Mouse (Mus musculus) gastrocnemius, postnatal 10 days (tissue): ENCODE data around the gene Det1. TPM values are rescaled to one million over a fixed set of nuclear protein-coding genes. Genes with fewer than 3 reads are reported as not detected.

Experiments
- DNase-seq: peaks from one replicate; pipeline ENCODE4 v3.0.0; 2021; ENCODE audit warnings: mixed read lengths
- total RNA-seq, 2 experiments: library from RNA; stranded (reverse); gene quantifications; 2 replicates each; pipeline ENCODE4 v1.2.3; 2021

Det1 gene
- total RNA-seq, 2 experiments from 2014 or later: 7.3 to 10.3 TPM

- DNase-seq: no peak
These were observed 7.0 kb upstream of the Det1 start for GRCm38 (mm10) chr7:78854051-78854450.

DNA sequence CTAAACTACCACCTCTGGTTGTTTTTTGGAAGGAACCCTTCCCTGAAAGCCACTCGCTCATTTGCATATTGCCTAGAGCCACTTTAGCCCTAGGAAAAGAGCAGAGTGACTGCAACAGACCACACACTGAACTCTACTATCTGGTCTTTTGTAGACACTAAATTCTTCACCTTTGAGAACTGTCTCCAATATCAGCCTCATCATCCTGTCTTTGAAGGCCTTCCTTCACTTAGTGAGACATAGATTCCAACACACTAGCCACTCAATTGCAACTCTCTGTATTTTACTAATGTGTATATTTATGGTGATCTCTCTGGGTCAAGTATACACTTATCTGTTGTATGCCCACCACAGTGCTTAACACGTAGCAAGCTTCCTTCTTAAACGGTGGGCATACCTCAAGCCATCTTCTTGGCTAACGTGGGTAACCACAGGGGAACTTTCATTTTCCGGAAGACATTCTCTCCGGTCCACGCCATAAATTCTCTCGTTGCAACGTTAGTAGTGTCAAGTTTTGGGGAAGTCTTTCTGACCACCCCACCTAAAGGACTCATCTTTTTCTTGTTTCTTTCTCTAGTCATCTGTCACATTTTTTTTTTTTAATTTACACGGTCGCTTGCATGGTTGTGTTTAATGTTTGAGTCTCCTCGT lies 872 bp downstream of the Det1 start:
- DNase-seq: no peak

DNA sequence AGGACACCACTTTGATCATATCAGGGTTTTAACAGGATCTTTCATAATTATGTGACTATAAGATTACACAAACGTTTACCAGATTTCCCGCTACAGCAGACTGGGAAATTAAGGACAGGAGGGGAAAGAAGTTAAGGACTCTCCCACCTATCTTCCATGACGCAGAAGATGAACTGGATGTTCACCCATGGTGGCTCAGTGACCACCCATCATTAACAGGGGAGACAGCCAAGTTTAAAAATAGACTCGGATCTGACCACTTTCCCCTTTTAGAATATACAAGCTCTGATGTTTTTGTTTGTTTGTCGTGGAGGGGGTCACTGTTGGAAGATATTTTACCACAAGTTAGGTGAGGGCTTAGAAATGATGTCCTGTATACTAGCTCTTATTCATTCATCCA lies 5.5 kb downstream of the Det1 start:
- DNase-seq: no peak

DNA sequence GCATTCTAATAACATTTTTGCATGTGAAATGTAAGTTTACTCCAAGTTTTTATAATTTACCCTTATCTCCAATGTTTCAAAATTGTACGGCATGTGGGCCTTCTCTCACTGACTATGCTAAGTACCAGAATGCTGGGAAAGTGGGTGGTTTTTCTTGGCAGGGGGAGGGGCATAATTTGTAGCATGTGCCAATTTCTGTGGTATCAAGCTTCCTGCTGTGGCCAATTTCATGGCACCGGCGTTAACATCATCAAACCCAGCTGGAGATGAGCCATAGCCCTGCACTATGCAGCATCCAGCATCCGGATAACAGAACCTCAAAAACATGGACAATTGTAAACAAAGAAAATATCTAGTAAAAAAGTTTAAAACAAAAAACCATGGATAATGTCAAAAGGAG lies 9.8 kb downstream of the Det1 start:
- no peak for DNase-seq

GRCm38 (mm10) chr7:78835656-78836055 lies 11.4 kb downstream of the Det1 start:
- no peak for DNase-seq

DNA sequence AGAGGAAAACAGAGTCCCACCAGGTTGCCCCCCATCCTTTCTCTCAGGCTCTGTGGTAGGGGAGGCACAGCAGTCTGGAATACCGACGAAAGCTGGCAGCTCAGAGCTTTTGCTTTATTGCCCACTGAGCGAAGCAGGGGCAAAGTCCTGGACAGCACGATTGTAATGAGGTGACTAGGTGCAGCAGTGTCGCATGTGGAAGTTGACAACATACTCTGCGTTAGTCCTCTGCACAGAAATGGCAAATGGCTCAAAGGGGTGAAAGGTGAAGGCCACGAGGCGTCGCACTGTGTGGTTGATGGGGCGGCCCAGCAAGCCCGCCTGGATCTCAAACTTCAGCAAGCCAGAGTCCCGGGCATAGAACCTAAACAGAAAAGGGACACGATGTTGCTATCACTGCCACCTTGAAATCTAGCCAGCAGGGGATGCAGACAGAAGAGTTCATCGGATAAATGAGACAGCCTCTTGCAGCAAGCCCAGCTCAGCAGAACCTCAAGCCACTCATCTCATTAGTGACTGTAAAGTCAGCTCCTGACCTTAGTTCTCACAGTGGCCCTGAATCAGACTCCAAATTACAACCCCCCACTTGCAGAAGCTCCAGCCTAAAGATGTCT lies 19.2 kb downstream of the Det1 start:
- DNase-seq: no peak

GRCm38 (mm10) chr7:78826682-78827385 lies 20.2 kb downstream of the Det1 start:
- DNase-seq: no peak

GRCm38 (mm10) chr7:78818336-78818735 lies 28.7 kb downstream of the Det1 start:
- DNase-seq: no peak

- no peak for DNase-seq
These were observed 32.3 kb downstream of the Det1 start for GRCm38 (mm10) chr7:78814766-78815165.

DNA sequence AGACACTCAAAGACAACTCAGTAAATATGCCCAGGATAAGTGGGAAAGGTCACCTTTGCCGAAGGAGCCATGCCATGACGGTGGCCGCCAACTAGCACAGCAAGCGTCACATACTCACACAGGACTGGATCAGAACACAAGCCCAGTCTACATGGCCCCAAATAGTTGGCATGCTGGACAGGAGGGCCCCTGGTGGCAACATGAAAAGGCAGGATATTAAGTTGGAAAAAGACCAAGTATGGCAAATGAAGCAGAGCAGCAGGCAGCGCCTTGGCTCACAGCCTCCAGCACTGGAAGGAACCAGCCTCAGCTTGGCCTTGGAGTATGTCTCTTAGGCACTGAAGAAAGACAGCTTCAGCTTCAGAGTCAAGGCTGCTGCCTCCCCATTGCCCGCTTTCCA lies 33.3 kb downstream of the Det1 start:
- no peak for DNase-seq

- DNase-seq: no peak
These were observed 39.9 kb downstream of the Det1 start for GRCm38 (mm10) chr7:78807192-78807591.

- no peak for DNase-seq
These were observed 43.2 kb downstream of the Det1 start for GRCm38 (mm10) chr7:78803841-78804240.

- no peak for DNase-seq
These were observed 47.1 kb downstream of the Det1 start for GRCm38 (mm10) chr7:78799730-78800496.

- DNase-seq: no peak
These were observed 49.1 kb downstream of the Det1 start for GRCm38 (mm10) chr7:78797843-78798455.

GRCm38 (mm10) chr7:78796624-78797023 lies 50.4 kb downstream of the Det1 start:
- no peak for DNase-seq

- DNase-seq: no peak
These were observed 52.4 kb downstream of the Det1 start for GRCm38 (mm10) chr7:78794571-78795092.

GRCm38 (mm10) chr7:78793895-78794570 lies 53.0 kb downstream of the Det1 start:
- no peak for DNase-seq

GRCm38 (mm10) chr7:78791359-78792222 lies 55.5 kb downstream of the Det1 start:
- DNase-seq: peak; percentile 23

DNA sequence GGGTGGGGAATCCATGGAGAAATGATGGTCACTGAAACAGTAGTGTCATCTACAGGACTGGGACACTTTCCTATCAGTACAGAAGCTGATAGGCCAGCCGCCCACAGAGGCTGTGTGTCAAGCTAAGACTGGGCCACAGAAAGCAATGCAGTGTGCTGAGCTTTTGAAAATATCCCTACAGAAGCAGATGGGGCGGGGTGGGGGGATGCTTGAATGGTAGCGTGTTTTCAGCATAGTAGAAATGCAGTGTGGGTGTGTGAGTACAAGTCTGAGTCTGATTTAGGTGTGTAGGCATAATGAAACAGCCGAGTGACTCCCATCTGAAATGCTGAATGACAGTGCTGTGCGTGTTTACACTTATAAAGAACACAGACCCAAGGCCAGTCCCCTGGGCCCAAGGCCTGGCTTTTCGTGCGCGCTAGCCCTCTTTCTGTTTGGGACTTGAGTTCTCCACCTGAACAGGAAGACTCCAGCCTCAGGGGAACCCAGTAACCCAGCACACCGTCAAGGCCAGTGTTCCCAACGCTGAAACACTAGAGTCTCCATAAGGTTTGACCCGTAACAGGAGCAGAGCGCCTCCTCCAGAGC lies 59.2 kb downstream of the Det1 start:
- DNase-seq: no peak

DNA sequence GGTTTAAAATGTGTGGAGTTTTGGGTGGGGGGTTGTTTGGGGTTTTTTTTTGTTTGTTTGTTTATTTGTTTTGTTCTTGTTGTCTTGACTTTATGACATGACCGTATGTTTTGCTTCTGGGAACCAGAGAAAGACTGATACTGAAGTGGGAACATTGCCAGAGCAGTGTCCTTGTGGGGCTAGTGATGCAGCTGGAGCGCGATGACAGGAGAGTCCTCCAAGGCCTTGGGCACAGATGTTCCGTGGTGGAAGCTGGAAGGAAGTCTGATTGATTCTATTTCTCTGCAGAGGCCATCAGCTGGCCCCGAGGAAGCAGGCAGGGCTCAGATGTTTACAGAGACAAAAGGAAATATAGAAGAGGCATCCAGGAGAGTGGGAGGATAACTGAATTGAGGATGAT lies 61.2 kb downstream of the Det1 start:
- DNase-seq: no peak
